Mouse (Mus musculus) heart, postnatal 0 days (tissue): ENCODE results near the gene Gm38100. TPM values are rescaled to one million over a fixed set of nuclear protein-coding genes. Genes with fewer than 3 reads are reported as not detected.

Experiments
- ATAC-seq: fragments of 200-750 bp; cut with Nextera tagmentation; 2 replicates; pipeline ENCODE4 v1.8.0; 2017; ENCODE audit warnings: low read depth, moderate number of reproducible peaks, moderate library complexity; ENCODE audit not compliant: insufficient read depth
- DNase-seq: peaks from one replicate; pipeline ENCODE4 v3.0.0-alpha.2; 2016; ENCODE audit warnings: low spot score
- H3K27ac ChIP-seq: fragments of 300-500 bp; sonication (generic); 2 replicates; pipeline ENCODE4 v1.5.1; 2014; ENCODE audit warnings: low read depth, mild to moderate bottlenecking
- H3K27me3 ChIP-seq: fragments of 300-500 bp; sonication (generic); 2 replicates; pipeline ENCODE4 v1.6.1; 2014; ENCODE audit warnings: low read length, mixed read lengths; ENCODE audit not compliant: control insufficient read depth, insufficient read depth
- H3K36me3 ChIP-seq: fragments of 300-500 bp; sonication (generic); replicated peaks from 2 replicates; pipeline ENCODE4 v1.6.1; 2014; ENCODE audit warnings: low read length, mixed read lengths; ENCODE audit not compliant: control insufficient read depth, insufficient read depth
- H3K4me1 ChIP-seq: fragments of 300-500 bp; sonication (generic); 2 replicates; pipeline ENCODE4 v1.6.1; 2014; ENCODE audit warnings: antibody characterized with exemption; ENCODE audit not compliant: control insufficient read depth, insufficient read depth
- H3K4me2 ChIP-seq: fragments of 300-500 bp; sonication (generic); 2 replicates; pipeline ENCODE4 v1.6.1; 2014; ENCODE audit warnings: low read depth, mild to moderate bottlenecking, low read length, moderate library complexity
- H3K4me3 ChIP-seq: fragments of 300-500 bp; sonication (generic); 2 replicates; pipeline ENCODE4 v1.5.1; 2014; ENCODE audit warnings: low read depth, low read length
- H3K9ac ChIP-seq: fragments of 300-500 bp; sonication (generic); replicated peaks from 2 replicates; pipeline ENCODE4 v1.6.1; 2014; ENCODE audit warnings: low read depth, low read length, mixed read lengths
- H3K9me3 ChIP-seq: fragments of 300-500 bp; sonication (generic); replicated peaks from 2 replicates; pipeline ENCODE4 v1.6.1; 2016; ENCODE audit warnings: low read length; ENCODE audit not compliant: control insufficient read depth
- CTCF ChIP-seq: IDR thresholded peaks from 2 replicates; pipeline ENCODE4 v1.5.1; 2016; ENCODE audit warnings: antibody characterized with exemption, control low read depth, low read depth
- EP300 ChIP-seq: IDR thresholded peaks from 2 replicates; pipeline ENCODE4 v1.6.1; 2016; ENCODE audit warnings: antibody characterized with exemption, low read depth
- WGBS: fragments of 180-500 bp; shearing (Covaris S2); extraction: QIAGEN DNeasy Blood & Tissue Kit; methylation state at CpG from one replicate; pipeline ENCODE4 v1.1.7; 2014; 5-methylcytosine and 5-hydroxymethylcytosine counted together
- polyA plus RNA-seq: library from polyadenylated mRNA; unstranded; fragments of >200 nt; fragmentation: Nextera tagmentation; extraction: Ambion mirVana; gene quantifications from 2 replicates; pipeline ENCODE4 v1.2.1, GENCODE M21; 2015
- total RNA-seq: library from RNA; depleted of rRNA; stranded (reverse); fragments of >200 nt; gene quantifications from 2 replicates; pipeline ENCODE4 v1.2.3, GENCODE M21; 2014; ENCODE audit warnings: low replicate concordance; rRNA removed

Gene Gm38100
- total RNA-seq (not detected in 2 replicates), polyA plus RNA-seq (0.12 and 0.23 TPM in 2 replicates)

- no peak within 1 kb of the TSS for H3K27ac ChIP-seq
- ATAC-seq (no peak), DNase-seq (no peak)
- H3K4me3 ChIP-seq, result no peak within 1 kb of the TSS
- H3K9ac ChIP-seq, result no peak within 1 kb of the TSS
- TF ChIP-seq EP300 (no peak), CTCF (no peak)
- 81% methylated on average over 9 of the region's 9 CpGs for WGBS
- no peaks in the 10 kb centered on the region for H3K4me1 ChIP-seq
- H3K4me2 ChIP-seq, result no peak within 1 kb of the TSS
- no peaks in the 10 kb centered on the region for H3K36me3 ChIP-seq
- H3K9me3 ChIP-seq, result no peaks in the 10 kb centered on the region
- no peaks in the 10 kb centered on the region for H3K27me3 ChIP-seq
Observed at GRCm38 (mm10) chr1:175920029-175920428, at the start of gene Gm38100. Gene Gm38100 (plus strand): TSS chr1:175920329.

DNA sequence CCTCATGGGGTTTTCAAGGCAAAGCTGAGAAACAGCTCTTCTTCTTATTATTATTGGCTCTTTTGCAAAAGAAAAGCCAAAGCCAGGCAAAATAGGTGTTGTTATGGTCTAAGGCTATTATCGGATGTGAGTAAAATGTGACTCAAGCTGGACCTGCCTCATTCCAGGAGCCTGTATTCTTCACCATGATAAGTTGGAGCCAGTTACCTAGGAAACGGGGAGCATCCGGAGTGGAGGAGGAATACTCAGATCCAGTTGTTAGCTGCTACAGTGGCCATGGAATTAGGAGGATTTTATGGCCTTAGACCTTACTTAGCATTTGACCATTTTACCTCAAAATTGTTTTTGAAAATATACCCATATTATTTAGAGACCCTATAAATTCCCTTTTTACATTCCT is 49.4 kb upstream of the Gm38100 start:
- Histone ChIP-seq H3K27ac (no peak overlapping the region), H3K9me3 (no peaks in the 10 kb centered on the region), H3K4me2 (no peak overlapping the region), H3K27me3 (no peaks in the 10 kb centered on the region), H3K36me3 (no peaks in the 10 kb centered on the region), H3K4me1 (no peaks in the 10 kb centered on the region), H3K9ac (no peak overlapping the region), H3K4me3 (no peak overlapping the region)
- ATAC-seq, result no peak
- TF ChIP-seq CTCF (no peak), EP300 (no peak)
- WGBS, result 62% methylated on average over 3 of the region's 3 CpGs
- DNase-seq, result no peak

GRCm38 (mm10) chr1:175872028-175872816 is 47.9 kb upstream of the Gm38100 start:
- no peaks in the 10 kb centered on the region for H3K9me3 ChIP-seq
- no peaks in the 10 kb centered on the region for H3K4me1 ChIP-seq
- no peak for TF ChIP-seq CTCF
- no peak for TF ChIP-seq EP300
- H3K4me3 ChIP-seq, result no peak overlapping the region
- no peaks in the 10 kb centered on the region for H3K36me3 ChIP-seq
- no peak overlapping the region for H3K4me2 ChIP-seq
- peak; percentile 8 for DNase-seq
- H3K27me3 ChIP-seq, result no peaks in the 10 kb centered on the region
- WGBS, result 81% methylated on average over 6 of the region's 6 CpGs
- no peak overlapping the region for H3K9ac ChIP-seq
- ATAC-seq, result no peak
- no peak overlapping the region for H3K27ac ChIP-seq

- Histone ChIP-seq H3K36me3 (0 out of 2 replicates have a peak, but pooled peaks cover 6% of the 10 kb centered on the region), H3K9me3 (no peaks in the 10 kb centered on the region), H3K4me1 (no peaks in the 10 kb centered on the region), H3K27me3 (no peaks in the 10 kb centered on the region), H3K27ac (peak within 1 kb of the TSS; percentile 73), H3K4me2 (peak within 1 kb of the TSS; percentile 78), H3K4me3 (peak within 1 kb of the TSS; percentile 65), H3K9ac (peak within 1 kb of the TSS; percentile 58)
- ATAC-seq (peak; percentile 93), DNase-seq (peak; percentile 79)
- WGBS, result under 1% methylated on average over 62 of the region's 66 CpGs
- TF ChIP-seq EP300 (no peak), CTCF (no peak)
Observed at GRCm38 (mm10) chr1:175880453-175881296, 39.5 kb upstream of the Gm38100 start, which contains the start of gene Exo1. Gene Exo1 (plus strand): TSS chr1:175880581.

GRCm38 (mm10) chr1:175883398-175883797 is 36.7 kb upstream of the Gm38100 start:
- 58% methylated on average over 3 of the region's 3 CpGs for WGBS
- no peaks in the 10 kb centered on the region for H3K4me1 ChIP-seq
- no peak overlapping the region for H3K4me2 ChIP-seq
- DNase-seq (no peak), ATAC-seq (no peak)
- no peaks in the 10 kb centered on the region for H3K27me3 ChIP-seq
- no peak overlapping the region for H3K9ac ChIP-seq
- H3K9me3 ChIP-seq, result no peaks in the 10 kb centered on the region
- no peak overlapping the region for H3K4me3 ChIP-seq
- TF ChIP-seq EP300 (no peak), CTCF (no peak)
- 0 out of 2 replicates have a peak, but pooled peaks cover 6% of the 10 kb centered on the region for H3K36me3 ChIP-seq
- H3K27ac ChIP-seq, result no peak overlapping the region
